Mouse (Mus musculus) mesoderm, embryonic 11.5 days (tissue): ENCODE results near the gene Samd14.

Source experiments
- DNase-seq: peaks from one replicate; pipeline ENCODE4 v3.0.0-alpha.2; 2012; ENCODE audit warnings: low read depth, low spot score

Samd14 gene

DNA sequence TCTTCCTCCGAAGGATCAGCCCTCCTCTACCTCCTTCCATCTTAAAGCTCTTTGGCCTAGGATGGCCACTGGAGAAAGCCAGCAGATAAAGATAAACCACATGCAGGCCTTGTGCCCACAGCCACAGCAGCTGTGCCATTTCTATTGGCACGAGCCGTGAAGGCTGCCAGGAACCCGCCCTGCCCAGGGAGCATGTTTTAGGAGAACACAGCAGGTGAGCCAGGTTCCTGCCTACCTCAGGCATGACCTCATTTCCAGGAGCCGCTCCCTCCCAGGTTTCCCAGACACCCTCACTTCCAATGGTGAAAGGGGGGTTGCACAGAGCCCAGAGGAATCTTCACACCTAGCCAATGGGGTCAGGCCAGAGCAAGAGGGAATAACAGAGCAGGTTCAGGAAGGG, 63.1 kb downstream of the Samd14 start:
- DNase-seq = no peak

DNA sequence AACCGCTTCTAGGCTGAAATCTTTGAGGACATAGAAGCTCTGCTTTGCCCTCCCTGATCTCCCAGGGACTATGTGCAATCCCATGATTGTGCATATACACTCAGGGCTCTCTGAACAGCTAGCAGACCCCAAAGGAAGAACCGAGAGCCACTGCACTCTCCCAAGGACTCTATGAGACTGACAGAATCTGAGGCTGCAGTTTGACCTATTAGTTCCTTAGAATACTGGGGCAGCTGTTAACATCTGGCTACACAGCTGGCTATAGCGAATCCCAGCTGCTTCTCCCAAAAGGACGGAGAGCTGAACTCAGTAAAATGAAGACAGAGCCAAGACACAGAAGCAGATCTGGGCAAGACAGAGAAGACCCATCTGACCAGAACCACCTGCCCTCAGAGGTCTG, 64.2 kb downstream of the Samd14 start:
- no peak for DNase-seq

DNA sequence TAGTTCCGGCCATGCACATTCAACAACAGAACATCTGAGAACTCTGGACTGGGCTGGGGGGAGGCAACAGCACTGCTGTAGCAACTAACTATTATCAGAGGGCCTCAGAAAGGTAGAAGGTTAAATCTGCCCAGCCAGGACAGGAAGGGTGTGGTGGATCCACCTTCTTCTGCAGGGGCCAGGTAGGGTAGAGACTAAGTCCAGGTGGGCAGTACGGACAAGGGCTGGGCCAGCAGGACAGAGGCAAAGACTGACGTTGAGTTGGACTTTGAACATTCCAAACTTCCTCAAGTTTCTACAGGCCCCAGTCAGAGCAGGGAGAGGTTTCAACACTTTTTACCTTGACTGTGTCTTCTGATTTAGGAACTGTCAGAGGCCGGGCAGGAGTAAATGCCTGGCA, 65.0 kb downstream of the Samd14 start:
- DNase-seq = no peak

DNA sequence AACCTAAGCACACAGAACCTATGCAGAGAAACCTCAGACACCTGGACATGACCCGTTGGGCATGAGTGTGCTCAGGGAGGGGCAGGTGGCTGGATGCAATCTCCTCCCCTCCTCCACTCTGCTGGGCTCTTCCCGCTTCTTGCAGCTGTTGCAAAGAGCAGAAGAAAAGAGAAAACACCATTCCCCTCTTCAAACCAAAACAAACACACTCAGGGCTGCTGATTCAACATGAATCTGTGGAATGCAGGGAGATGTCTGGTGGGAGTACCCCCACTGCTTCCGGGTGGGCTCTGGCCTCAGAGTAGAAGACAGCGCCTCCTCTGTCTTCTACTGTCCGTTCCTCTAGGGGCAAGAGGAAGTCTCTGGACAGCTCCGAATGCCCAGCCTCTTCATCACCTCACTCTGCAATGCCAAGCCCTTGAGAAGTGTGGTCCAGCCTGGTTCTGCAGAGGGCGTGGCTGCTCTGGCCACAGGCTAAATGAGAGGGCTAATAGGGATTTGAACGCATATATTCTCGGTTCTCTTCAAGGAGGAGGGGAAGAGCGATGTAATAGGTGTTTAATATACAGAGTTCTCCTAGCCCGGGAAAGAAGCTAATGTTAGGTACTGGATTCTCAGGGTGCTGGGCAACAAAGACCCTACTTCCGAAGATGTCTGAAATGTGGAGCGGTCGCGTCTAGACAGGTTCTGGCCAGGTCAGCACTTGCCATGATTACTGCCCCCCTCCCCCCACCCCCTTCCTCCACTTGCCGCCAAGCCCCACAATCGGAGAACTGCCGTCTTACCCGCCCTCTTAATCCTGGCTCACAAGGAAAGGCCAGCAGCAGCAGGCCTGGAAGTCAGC, 65.7 kb downstream of the Samd14 start:
- peak; percentile 61 for DNase-seq
